Mouse (Mus musculus) MEL (cell line): Measurements from ENCODE around the gene Tjp1. TPM values are rescaled to one million over a fixed set of nuclear protein-coding genes. Genes with fewer than 3 reads are reported as not detected.

ENCODE experiments used
- DNase-seq: peaks from one replicate; pipeline ENCODE4 v3.0.0; 2011; ENCODE audit warnings: low read depth, low spot score
- H3K27ac ChIP-seq: 2 replicates; pipeline ENCODE4 v1.5.1; 2012; ENCODE audit warnings: low read depth, mild to moderate bottlenecking, control low read depth, low read length, moderate library complexity; ENCODE audit not compliant: control insufficient read depth
- H3K27me3 ChIP-seq, 2 experiments: fragments of 150-350 bp in 1 of 2; sonication (generic) in 1 of 2; 2 replicates each; pipeline ENCODE4 v1.6.1; 2012; ENCODE audit warnings: low read length in 2 of 2, mild to moderate bottlenecking in 2 of 2, improper control_type of control experiment in 1 of 2, moderate library complexity in 1 of 2; ENCODE audit not compliant: insufficient read depth in 2 of 2, control insufficient read depth in 1 of 2
- H3K36me3 ChIP-seq, 2 experiments: 2 replicates each; pipeline ENCODE4 v1.6.1; 2012 to 2014; ENCODE audit warnings: low read length in 2 of 2, improper control_type of control experiment in 1 of 2, inconsistent platforms in 1 of 2, mild to moderate bottlenecking in 1 of 2; ENCODE audit not compliant: insufficient read depth in 2 of 2, control insufficient read depth in 1 of 2
- H3K4me1 ChIP-seq, 2 experiments: fragments of 150-350 bp in 1 of 2; sonication (generic) in 1 of 2; 2 replicates each; pipeline ENCODE4 v1.6.1; 2012; ENCODE audit warnings: low read length in 2 of 2, improper control_type of control experiment in 1 of 2, mild to moderate bottlenecking in 1 of 2; ENCODE audit not compliant: insufficient read depth in 2 of 2, control insufficient read depth in 1 of 2
- H3K4me3 ChIP-seq, 2 experiments: fragments of 150-350 bp in 1 of 2; sonication (generic) in 1 of 2; 2 replicates each; pipeline ENCODE4 v1.5.1; 2012; ENCODE audit warnings: low read depth in 2 of 2, low read length in 2 of 2, mild to moderate bottlenecking in 2 of 2, moderate library complexity in 2 of 2, control low read depth in 1 of 2, improper control_type of control experiment in 1 of 2; ENCODE audit not compliant: control insufficient read depth in 1 of 2, insufficient read depth in 1 of 2
- H3K79me2 ChIP-seq: 2 replicates; pipeline ENCODE4 v1.6.1; 2012; ENCODE audit warnings: mild to moderate bottlenecking, low read length, moderate library complexity; ENCODE audit not compliant: control insufficient read depth, poor library complexity, insufficient read depth
- H3K9ac ChIP-seq: 2 replicates; pipeline ENCODE4 v1.6.1; 2012; ENCODE audit warnings: low read depth, mild to moderate bottlenecking, control low read depth, low read length, moderate library complexity; ENCODE audit not compliant: control insufficient read depth, poor library complexity, severe bottlenecking
- H3K9me3 ChIP-seq: fragments of 150-350 bp; sonication (generic); replicated peaks from 2 replicates; pipeline ENCODE4 v1.6.1; 2012; ENCODE audit warnings: mild to moderate bottlenecking, low read length, improper control_type of control experiment, moderate library complexity; ENCODE audit not compliant: insufficient read depth
- BHLHE40 ChIP-seq: IDR thresholded peaks from 2 replicates; pipeline ENCODE4 v1.6.1; 2012; ENCODE audit warnings: low read depth, mild to moderate bottlenecking, inconsistent platforms, low read length, improper control_type of control experiment, borderline replicate concordance
- CHD2 ChIP-seq: IDR thresholded peaks from 2 replicates; pipeline ENCODE4 v1.6.1; 2011; ENCODE audit warnings: low read length, improper control_type of control experiment
- CTCF ChIP-seq, 3 experiments: IDR thresholded peaks in 2 of 3; conservative IDR thresholded peaks in 1 of 3; 2 replicates each; pipeline ENCODE4 v1.5.1; 2011 to 2012; ENCODE audit warnings: low read length in 3 of 3, low read depth in 2 of 3, mild to moderate bottlenecking in 2 of 3, improper control_type of control experiment in 1 of 3, inconsistent platforms in 1 of 3, mixed read lengths in 1 of 3, moderate library complexity in 1 of 3; ENCODE audit not compliant: control insufficient read depth in 1 of 3, insufficient read depth in 1 of 3, poor library complexity in 1 of 3, severe bottlenecking in 1 of 3
- GATA1 ChIP-seq: IDR thresholded peaks from 2 replicates; pipeline ENCODE4 v1.6.1; 2011; ENCODE audit warnings: low read depth, low read length, improper control_type of control experiment
- HCFC1 ChIP-seq: IDR thresholded peaks from 2 replicates; pipeline ENCODE4 v1.6.1; 2012; ENCODE audit warnings: low read depth, mild to moderate bottlenecking, inconsistent platforms, low read length, improper control_type of control experiment, moderate library complexity
- MAFK ChIP-seq: IDR thresholded peaks from 2 replicates; pipeline ENCODE4 v1.6.1; 2011; ENCODE audit warnings: low read depth, mild to moderate bottlenecking, low read length, improper control_type of control experiment, borderline replicate concordance
- MAZ ChIP-seq: IDR thresholded peaks from 2 replicates; pipeline ENCODE4 v1.6.1; 2012; ENCODE audit warnings: low read depth, mild to moderate bottlenecking, inconsistent platforms, low read length, improper control_type of control experiment
- MEF2A ChIP-seq: IDR thresholded peaks from 2 replicates; pipeline ENCODE4 v1.6.1; 2014; ENCODE audit warnings: low read depth, mild to moderate bottlenecking, inconsistent platforms, low read length, improper control_type of control experiment; ENCODE audit not compliant: poor library complexity, insufficient replicate concordance, severe bottlenecking; ENCODE audit errors: extremely low read depth
- MXI1 ChIP-seq: IDR thresholded peaks from 2 replicates; pipeline ENCODE4 v1.6.1; 2011; ENCODE audit warnings: mild to moderate bottlenecking, low read depth, low read length, improper control_type of control experiment
- MYB ChIP-seq: IDR thresholded peaks from 2 replicates; pipeline ENCODE4 v1.6.1; 2011; ENCODE audit warnings: mild to moderate bottlenecking, low read depth, low read length, improper control_type of control experiment
- NRF1 ChIP-seq: IDR thresholded peaks from 2 replicates; pipeline ENCODE4 v1.6.1; 2014; ENCODE audit warnings: low read depth, mild to moderate bottlenecking, inconsistent platforms, low read length, improper control_type of control experiment, moderate library complexity; ENCODE audit not compliant: poor library complexity, insufficient read depth, severe bottlenecking
- POLR2AphosphoS2 ChIP-seq: IDR thresholded peaks from 2 replicates; pipeline ENCODE4 v1.6.1; 2011; ENCODE audit warnings: low read length, improper control_type of control experiment
- POLR2AphosphoS5 ChIP-seq: IDR thresholded peaks from 2 replicates; pipeline ENCODE4 v1.6.1; 2012; ENCODE audit warnings: low read depth, borderline replicate concordance, mild to moderate bottlenecking, inconsistent platforms, low read length, moderate library complexity, mixed read lengths
- RAD21 ChIP-seq: IDR thresholded peaks from 2 replicates; pipeline ENCODE4 v1.6.1; 2011; ENCODE audit warnings: mild to moderate bottlenecking, low read depth, low read length, improper control_type of control experiment
- RCOR1 ChIP-seq: IDR thresholded peaks from 2 replicates; pipeline ENCODE4 v1.6.1; 2012; ENCODE audit warnings: low read depth, mild to moderate bottlenecking, inconsistent platforms, low read length, improper control_type of control experiment
- SIN3A ChIP-seq: IDR thresholded peaks from 2 replicates; pipeline ENCODE4 v1.6.1; 2012; ENCODE audit warnings: low read length, improper control_type of control experiment, inconsistent platforms
- SMC3 ChIP-seq: IDR thresholded peaks from 2 replicates; pipeline ENCODE4 v1.6.1; 2011; ENCODE audit warnings: low read depth, low read length, improper control_type of control experiment
- TBP ChIP-seq: IDR thresholded peaks from 2 replicates; pipeline ENCODE4 v1.8.0; 2011; ENCODE audit warnings: low read depth, low read length, improper control_type of control experiment
- TCF12 ChIP-seq: IDR thresholded peaks from 2 replicates; pipeline ENCODE4 v1.6.1; 2014; ENCODE audit warnings: low read depth, mild to moderate bottlenecking, inconsistent platforms, low read length, improper control_type of control experiment, moderate library complexity
- ZC3H11A ChIP-seq: IDR thresholded peaks from 2 replicates; pipeline ENCODE4 v1.6.1; 2012; ENCODE audit warnings: low read depth, mild to moderate bottlenecking, inconsistent platforms, low read length, improper control_type of control experiment
- ZKSCAN1 ChIP-seq: IDR thresholded peaks from 2 replicates; pipeline ENCODE4 v1.6.1; 2012; ENCODE audit warnings: low read depth, mild to moderate bottlenecking, inconsistent platforms, low read length, improper control_type of control experiment, moderate library complexity
- polyA plus RNA-seq, 2 experiments: library from polyadenylated mRNA; stranded (reverse) in 1 of 2; unstranded in 1 of 2; fragments of >175 nt in 1 of 2; fragments of >200 nt in 1 of 2; gene quantifications; 2 replicates each; pipeline versions ENCODE4 v1.2.1 to v1.2.4; 2012; ENCODE audit warnings: low replicate concordance in 2 of 2, low read depth in 1 of 2; ENCODE audit not compliant: insufficient read length in 2 of 2, insufficient read depth in 1 of 2, missing spikeins in 1 of 2
- total RNA-seq: library from RNA; depleted of rRNA; stranded (reverse); fragments of 300-350 nt; gene quantifications from 2 replicates; pipeline ENCODE4 v1.2.3, GENCODE M21; 2012

Tjp1 gene
- total and polyA plus RNA-seq, 3 experiments, result 0.01 TPM; not detected in 2

DNA sequence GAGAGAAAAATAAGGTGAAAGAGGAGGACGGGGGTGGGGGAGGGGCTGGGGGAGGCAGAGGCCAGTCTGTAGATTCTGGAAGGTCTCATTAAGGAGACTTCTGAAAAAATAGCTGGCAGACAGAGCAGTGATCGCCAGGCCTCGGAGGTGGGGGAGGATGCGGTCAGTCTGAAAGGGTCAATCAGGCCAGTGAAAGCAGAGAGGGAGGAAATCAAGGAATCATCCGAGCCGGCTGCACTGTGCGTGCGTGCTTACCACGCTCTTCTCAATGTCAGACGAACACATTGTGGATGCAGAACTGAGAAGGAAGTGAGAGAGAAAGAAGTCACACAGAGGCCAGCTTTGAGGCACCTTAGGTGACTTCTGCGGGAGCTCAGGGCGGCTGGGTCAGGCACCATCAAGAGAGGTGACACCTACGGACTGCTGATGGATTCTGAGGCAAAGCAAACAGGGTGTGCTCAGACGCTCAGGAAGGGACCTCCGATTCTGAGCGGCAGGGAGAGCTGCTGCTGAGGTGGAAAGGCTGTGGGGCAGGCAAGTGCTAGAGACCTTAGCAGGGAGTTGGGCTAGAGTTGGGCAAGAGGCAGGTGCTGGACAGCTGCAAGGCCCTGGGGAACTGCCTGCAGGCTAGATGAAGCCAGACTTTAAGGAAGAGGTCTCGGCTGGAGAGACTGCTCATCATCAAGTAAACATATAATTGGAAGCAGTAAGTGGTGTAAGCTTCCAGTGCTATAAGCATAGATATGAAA, 133.7 kb downstream of the Tjp1 start:
- no peaks in the 10 kb centered on the region for H3K9me3 ChIP-seq
- H3K36me3 ChIP-seq, result no peaks in the 10 kb centered on the region
- TF ChIP-seq POLR2AphosphoS2, result no peak
- no peak for TF ChIP-seq GATA1
- TF ChIP-seq POLR2AphosphoS5, result no peak
- TF ChIP-seq TCF12, result no peak
- no peak for TF ChIP-seq CTCF (IDR thresholded peaks at IDR 0.05 in 2 of 3, conservative IDR thresholded peaks at IDR 0.05 in 1 of 3; ENCODE audit: control insufficient read depth in 1 of 3, insufficient read depth in 1 of 3, low read depth in 2 of 3, low read length in 3 of 3, poor library complexity in 1 of 3, severe bottlenecking in 1 of 3)
- no peak for TF ChIP-seq MXI1
- no peak for TF ChIP-seq RCOR1
- TF ChIP-seq SMC3, result no peak
- TF ChIP-seq BHLHE40, result no peak
- TF ChIP-seq ZKSCAN1, result no peak
- TF ChIP-seq NRF1, result no peak
- H3K27ac ChIP-seq, result no peak overlapping the region
- DNase-seq, result no peak
- H3K9ac ChIP-seq, result no peak overlapping the region
- no peaks in the 10 kb centered on the region for H3K4me1 ChIP-seq
- H3K79me2 ChIP-seq, result no peaks in the 10 kb centered on the region
- no peaks in the 10 kb centered on the region; a peak in 1 of 4 replicates for H3K27me3 ChIP-seq
- no peak overlapping the region for H3K4me3 ChIP-seq

DNA sequence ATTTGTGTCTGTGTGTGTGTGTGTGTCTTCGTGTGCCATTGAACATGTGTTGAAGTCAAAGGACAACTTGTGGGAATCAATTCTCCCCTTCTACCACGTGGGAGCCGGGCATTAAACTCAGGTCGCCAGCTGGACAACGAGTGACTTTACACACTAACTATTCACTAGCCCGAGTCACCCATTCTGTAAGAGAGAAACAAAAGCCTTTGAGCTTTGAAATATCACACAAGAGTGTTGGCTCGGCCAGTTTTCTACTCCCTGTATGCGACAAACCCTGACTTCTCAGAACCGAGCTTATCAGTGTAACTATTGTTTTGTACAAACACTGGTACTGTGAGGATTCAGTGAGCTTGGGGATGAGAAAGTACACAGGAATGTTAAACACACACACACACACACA, 134.6 kb downstream of the Tjp1 start:
- H3K9me3 ChIP-seq, result no peaks in the 10 kb centered on the region
- TF ChIP-seq GATA1 (no peak), HCFC1 (no peak), TBP (no peak), MAZ (no peak), CHD2 (no peak), MEF2A (no peak), MXI1 (no peak), ZKSCAN1 (no peak), SIN3A (no peak), MYB (no peak), NRF1 (no peak), MAFK (no peak), ZC3H11A (no peak), RAD21 (no peak)
- no peak overlapping the region for H3K4me3 ChIP-seq
- H3K4me1 ChIP-seq, result no peaks in the 10 kb centered on the region
- H3K27me3 ChIP-seq, result no peaks in the 10 kb centered on the region; a peak in 1 of 4 replicates
- H3K27ac ChIP-seq, result no peak overlapping the region
- H3K9ac ChIP-seq, result no peak overlapping the region
- no peak for DNase-seq
- H3K36me3 ChIP-seq, result no peaks in the 10 kb centered on the region
- no peaks in the 10 kb centered on the region for H3K79me2 ChIP-seq
